Mouse (Mus musculus) gastrocnemius, postnatal 36 days (tissue): Measurements from ENCODE around the gene Rhof. TPM values are rescaled to one million over a fixed set of nuclear protein-coding genes. Genes with fewer than 3 reads are reported as not detected.

Experiments used
- DNase-seq, 2 experiments: peaks; one replicate each; pipeline ENCODE4 v3.0.0; 2022
- intact Hi-C: fragments of 180-260 bp; cut with DNase I; formaldehyde crosslinking; loops from one replicate; pipeline ENCODE4 v1.15.1; 2025
- total RNA-seq, 2 experiments: library from RNA; stranded (reverse); gene quantifications; 2 replicates each; pipeline ENCODE4 v1.2.3; 2021

The Rhof gene
- total RNA-seq, 2 experiments from 2014 or later = 0.15 to 0.38 TPM

DNA sequence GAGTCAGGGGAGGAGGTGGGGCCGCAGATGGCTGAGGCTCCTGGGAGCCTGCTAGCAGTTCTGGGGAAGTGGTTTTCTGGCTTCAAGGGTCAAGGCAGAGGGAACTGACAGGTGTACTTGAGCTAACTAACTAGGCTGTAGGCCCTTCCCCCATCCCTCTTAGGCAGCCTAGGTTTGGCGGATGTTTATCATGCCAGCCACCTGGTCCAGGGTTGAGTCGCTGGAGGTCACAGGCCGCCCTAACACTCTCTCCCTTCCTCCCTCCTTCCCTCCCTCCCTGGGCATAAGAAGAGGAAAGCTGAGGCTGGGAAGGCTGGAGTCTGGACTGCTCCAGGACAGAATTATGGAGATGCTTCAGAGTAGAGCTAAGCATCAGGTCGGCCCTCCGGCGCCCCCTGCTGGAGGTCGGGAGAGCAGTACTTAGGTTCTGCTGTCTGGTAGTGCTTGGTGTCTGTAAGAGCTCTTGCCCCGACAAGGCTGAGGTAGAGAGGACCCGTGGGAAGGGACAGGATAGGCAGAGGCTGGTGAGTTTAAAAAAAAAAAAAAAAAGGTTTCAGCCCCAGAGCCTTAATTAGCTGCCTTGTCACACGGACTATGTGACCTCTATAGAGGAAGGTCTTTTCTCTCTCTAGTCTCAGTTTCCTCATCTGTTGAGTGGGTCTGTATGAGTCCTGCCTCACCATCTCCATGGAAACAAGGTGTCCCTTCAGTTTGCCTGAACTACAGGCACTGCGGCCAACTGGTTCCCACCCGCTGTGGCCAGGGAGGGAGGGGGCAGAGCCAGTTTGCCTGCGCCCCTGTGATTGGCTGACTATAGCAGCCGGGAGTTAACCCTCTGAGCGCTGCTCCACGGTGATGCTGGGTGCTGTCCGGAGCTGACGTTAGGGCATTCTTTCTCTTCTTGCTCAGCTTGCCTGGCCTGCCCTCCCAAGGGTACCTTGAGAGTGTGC lies 17.2 kb upstream of the Rhof start:
- intact Hi-C loops = loop anchor here (2.0 to 5.0 kb wide), 2 partner anchors 17 to 32 kb away; partner anchors contain the start of gene Rhof
- DNase-seq = peak; percentile 90

DNA sequence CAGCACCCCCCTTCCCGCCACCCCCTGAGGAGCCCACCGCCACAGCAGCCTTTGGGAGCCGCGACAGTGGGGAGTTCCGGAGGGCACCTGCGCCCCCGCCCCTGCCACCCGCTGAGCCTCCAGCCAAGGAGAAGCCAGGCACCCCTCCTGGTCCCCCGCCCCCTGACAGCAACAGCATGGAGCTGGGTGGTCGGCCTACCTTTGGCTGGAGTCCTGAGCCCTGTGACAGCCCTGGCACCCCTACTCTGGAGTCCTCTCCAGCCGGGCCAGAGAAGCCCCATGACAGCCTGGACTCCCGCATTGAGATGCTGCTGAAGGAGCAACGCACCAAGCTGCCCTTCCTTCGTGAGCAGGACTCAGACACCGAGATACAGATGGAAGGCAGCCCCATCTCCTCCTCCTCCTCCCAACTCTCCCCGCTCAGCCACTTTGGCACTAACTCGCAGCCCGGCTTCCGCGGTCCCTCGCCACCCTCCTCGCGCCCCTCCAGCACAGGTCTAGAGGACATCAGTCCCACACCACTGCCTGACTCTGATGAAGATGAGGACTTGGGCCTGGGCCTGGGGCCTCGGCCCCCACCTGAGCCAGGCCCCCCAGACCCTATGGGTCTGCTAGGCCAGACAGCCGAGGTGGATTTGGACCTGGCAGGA lies 15.7 kb upstream of the Rhof start:
- intact Hi-C loops = loop anchor here (2.0 kb wide), 1 partner anchor 15 kb away; the partner anchor contains the start of gene Rhof
- DNase-seq = no peak

DNA sequence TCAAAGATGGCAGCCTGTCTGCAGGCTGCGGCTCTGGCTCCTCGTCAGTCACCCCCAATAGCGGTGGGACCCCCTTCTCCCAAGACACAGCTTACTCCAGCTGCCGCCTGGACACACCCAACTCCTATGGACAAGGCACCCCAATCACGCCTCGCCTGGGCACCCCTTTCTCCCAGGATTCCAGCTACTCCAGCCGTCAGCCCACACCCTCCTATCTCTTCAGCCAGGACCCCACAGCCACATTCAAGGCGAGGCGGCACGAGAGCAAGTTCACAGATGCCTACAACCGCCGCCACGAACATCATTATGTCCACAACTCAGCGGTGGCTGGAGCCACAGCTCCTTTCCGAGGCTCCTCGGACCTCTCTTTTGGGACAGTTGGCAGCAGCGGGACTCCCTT lies 15.1 kb upstream of the Rhof start:
- intact Hi-C loops = no loop called here
- DNase-seq = no peak

DNA sequence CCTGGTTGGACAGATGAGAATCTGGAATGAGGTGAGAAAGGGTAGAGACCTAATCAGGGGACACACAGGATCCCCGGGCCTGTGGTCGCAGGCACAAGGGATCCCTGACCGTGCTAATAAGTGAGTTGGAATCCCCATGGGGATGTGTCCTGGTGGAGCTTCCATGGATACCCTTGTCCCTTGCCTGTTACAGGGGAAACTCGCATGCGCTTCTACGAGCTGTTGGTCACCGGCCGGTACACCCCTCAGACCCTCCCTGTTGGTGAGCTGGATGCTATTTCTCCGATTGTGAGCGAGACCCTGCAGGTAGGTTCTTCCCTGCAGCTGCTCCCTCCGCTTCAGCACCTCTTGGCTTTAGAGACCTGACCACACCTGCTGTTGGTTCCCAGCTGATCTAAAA lies 13.9 kb upstream of the Rhof start:
- DNase-seq = no peak
- intact Hi-C loops = no loop called here

DNA sequence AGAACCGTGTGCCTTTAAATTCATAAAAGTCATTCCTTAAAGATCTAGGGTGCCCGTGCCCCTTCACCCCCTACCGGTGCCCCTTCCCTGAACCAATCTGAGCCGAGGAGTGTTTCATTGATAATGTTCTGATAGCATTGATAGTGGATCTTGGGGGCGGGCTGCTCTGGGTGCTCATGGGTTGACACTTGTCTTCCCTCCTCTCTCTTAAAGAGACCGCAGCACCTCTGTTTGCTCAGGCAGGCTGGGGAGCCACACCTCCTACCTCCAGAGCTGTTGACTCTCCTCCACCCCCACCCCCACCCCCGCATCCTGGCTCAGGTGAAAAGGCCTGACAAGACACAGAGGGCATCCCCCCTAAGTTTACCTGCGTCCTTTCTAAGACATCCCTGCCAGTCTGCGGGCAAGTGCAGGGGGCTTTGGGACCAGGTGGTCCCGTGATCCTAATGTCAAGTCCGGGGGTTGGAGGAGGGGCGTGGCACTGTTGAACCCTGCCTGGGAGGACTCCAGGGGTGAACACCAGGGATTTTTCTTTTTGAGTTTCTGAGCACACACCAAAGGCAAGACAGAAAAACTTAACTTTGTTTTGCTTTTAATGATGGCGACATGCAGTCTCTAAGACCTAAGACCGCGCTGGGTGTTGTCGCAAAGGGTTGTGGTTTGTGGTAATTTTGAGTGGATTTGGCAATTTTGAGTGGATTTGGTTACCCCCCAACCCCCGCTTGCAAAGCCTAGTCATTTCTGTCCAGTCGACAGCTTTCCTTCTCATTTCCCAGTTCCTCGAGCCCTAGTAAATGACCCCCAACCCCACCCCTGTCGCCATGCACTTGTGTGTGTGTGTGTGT lies 12.5 kb upstream of the Rhof start:
- intact Hi-C loops = no loop called here
- no peak for DNase-seq

DNA sequence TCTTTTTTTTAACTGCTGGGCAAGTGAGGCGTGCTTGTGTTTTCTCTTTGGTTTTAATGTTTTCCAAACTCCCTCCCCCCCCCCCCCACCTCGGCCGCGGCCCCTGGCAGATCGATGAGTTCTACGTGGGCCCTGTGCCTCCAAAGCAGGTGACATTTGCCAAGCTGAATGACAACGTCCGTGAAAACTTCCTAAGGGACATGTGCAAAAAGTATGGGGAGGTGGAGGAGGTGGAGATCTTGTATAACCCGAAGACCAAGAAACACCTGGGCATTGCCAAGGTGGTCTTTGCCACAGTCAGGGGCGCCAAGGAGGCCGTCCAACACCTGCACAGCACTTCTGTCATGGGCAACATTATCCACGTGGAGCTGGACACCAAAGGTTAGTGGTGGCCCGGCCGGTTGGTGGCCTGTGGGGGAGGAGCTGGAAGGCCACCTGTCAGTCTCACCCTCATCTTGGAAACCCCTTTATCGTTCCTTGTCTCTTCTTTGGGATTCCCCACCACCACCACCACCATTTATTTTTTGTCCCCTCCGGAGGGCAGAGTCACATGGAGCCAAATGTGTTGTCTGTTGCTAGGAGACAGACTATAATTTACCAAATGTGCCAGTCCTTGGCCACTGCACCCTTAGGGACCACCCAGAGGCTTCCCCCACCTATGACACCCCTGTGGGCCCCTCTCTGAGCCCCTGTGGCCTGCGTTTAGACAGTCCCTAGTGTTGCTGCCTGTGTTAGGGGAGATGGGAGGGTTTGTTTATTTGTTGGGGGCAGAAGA lies 11.7 kb upstream of the Rhof start:
- DNase-seq = no peak

DNA sequence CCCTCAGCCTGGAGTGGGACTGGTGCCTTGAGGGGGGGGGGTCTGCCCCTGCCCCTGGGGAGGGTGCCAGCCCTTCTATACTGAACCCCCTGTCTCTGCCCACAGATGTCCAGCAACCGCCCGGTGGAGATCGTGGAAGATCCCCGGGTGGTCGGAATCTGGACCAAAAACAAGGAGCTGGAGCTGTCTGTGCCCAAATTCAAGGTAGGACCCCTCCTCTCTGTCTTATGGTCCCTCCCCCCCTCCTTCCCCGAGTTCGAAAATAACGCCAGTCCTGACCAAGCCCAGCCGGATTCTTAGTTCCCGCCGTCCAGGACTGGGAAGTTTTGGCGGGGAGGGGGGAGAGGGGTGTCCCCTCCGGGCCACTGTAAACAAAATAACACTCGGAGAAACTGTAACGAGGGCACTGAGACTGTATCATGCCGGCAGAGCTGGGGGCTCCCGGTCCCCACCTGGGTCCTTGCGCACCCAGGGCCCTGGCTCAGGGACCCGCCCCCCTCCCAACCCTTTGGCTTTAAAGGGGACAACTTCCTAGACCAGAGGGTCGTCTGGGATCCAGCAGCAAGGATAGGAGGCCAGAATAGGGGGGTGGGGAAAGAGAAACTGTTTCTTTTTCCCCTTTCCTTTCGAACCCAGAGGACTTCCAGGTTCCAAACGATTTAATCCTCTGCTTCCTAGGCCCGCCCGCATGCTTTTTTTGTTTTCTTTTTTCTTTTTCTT lies 10.9 kb upstream of the Rhof start:
- intact Hi-C loops = no loop called here
- no peak for DNase-seq

More for the DNA sequence above, 11.7 kb upstream of the Rhof start:
- intact Hi-C loops = no loop called here

DNA sequence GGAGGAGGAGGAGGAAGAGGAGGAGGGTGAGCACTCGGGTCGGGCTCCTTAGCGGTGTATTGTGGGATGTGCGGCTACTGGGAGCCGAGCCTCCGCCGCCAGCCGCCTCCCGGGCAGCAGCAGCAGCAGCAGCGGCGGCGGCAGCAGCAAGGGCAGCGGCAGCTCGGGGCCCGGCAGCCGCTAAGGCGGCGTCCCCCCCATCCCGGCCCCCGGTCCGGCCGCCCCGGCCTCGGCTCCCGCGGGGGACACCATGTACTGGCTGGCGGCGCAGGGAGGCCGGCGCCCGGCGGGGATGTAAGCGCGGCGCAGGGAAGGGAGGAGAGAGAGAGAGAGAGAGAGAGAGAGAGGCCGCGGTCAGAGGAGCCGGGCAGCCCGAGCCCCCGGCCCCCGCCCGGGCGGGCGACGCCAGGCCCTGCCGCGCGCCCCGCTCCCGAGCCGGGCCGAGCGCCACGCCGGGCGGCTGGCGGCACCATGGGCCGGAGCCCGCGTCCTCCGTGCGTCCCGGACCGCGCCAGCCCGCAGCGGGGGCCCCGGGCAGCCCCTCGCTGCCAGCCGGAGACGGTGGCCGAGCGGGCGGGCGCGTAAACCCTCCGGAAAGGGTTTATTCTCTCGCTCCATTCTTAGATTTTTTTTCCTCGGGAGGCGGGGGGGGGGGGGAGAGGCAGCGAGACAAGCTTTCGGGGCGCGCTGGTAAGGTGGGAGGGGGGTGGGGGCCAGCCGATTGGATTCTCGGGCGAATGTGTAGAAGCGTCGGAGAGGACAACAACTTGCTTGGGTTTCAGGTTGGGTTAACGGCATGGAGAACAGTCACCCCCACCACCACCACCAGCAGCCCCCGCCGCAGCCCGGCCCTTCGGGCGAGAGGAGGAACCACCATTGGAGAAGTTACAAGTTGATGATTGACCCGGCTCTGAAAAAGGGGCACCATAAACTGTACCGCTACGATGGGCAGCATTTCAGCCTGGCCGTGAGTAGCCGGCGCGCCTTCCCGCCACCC lies 10.0 kb upstream of the Rhof start, which contains the start of gene Setd1b:
Gene Setd1b (plus strand): TSS at position 33 of the 997 bp plus-strand sequence.
- intact Hi-C loops = no loop called here
- DNase-seq = peak in 1 of 2 experiments; percentile 63

DNA sequence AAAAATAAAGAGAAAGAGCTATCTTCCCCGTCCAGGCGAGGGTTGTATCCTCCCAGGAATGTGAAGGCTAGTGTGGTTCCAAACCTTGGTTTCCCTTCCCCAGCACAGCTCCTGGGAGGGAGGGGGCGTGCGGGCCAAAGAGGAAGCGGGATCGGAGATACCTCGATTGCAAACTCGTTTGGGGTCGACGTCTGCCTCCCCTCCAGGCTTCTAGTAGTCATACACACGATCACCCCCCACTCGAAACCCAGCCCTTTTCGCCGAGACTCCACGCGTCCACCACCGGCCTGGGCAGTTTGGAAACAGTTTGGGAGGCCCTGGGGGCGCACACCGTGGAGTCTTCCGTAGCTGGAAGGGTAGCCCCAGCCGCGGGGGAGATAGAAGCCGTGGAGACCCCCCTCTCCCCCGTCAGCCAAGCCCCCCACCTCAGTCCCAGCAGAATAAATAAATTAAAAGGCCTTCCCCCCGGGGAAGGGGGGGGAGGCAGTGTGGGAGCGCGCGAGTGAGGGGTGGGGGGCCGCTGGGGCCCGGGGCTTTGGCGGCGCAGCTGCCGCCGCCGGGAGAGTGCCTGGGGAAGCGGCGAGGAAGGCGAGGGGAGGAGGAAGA lies 9.2 kb upstream of the Rhof start:
- DNase-seq = peak in 1 of 2 experiments; percentile 63
- intact Hi-C loops = no loop called here

DNA sequence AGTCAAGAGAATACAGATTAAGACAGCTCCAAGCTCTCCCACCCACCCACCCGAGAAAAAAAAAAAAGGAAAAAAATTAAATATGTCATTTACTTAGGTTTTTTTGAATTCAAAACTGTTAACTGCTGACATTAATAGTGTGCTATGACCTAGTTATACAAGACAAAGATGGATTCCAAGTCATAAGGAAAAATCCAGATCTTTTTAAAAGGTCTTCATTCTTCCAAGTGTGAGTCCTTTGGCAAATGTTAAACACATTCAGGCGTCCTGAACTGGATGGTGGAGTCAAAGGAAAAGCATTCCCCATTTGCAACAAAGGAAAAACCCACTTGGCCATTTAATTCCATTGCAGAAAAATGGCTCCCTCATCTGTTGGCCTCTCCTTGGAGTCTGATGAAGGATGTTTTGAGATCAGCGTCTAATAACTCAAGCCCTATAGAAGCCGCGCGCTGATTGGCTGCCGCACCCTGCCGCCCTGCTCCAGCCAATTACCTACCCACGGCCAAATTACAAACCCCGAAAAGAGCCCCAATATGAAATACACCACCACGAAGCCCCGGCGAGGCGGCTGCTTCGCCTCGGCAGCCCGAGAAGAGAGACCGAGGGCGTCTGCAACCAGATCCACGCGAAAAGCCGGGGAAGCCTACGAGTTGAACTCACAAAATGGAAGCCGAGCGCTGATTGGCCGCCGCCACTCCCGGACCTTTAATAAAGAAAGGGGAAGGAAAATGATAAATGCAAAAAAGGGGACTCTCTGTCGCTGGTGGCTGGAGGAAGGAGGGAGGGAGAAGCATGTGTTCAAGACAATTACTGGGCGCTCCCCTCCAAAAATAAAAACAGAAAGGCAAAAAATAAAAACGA lies 8.4 kb upstream of the Rhof start:
- intact Hi-C loops = no loop called here
- peak; percentile 88 to 95 for DNase-seq

DNA sequence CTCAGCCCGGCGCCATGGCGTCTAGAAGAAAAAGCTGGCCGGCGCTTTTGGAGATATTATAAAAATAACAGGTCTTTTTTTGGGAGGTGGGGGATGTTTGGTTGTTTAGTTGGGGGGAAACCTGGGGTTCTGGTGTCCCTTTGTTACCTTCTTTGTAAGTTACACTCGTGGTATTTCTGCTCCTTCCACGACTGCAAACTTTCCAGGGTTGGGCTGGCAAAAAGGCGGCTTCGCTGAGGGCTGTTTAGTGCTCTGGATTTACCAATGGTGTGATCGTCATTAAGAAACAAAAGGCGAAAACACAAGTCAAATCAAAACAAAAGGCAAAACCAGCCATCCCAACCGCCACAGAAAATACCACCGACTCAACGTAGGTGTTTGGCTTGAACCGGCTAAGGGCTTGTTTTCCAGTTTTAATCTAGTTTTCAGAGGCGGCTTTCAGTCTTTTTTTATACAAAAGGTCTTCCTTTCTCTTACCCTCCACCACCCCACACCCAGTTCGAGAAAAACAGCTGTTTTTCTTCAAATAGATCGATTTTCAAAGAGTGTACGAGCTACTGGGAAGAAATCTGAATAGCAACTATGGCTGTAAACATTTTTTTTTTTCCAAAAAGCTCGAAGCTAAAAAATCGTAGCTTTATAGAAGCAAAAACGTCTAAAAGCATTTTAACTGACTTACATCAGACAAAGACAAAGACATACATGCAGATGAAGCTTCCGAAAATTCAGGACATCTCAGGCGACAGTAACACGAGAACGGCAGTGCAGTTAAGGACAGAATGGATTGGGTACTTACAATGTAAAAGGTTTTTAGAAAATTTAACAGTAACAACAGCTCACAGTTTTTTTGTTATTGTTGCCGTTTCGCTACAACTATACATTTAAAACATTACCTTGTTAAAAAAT lies 7.5 kb upstream of the Rhof start:
- DNase-seq = no peak
- intact Hi-C loops = loop anchor here (5.0 kb wide), 1 partner anchor 123 kb away; the partner anchor contains the start of gene Orai1

DNA sequence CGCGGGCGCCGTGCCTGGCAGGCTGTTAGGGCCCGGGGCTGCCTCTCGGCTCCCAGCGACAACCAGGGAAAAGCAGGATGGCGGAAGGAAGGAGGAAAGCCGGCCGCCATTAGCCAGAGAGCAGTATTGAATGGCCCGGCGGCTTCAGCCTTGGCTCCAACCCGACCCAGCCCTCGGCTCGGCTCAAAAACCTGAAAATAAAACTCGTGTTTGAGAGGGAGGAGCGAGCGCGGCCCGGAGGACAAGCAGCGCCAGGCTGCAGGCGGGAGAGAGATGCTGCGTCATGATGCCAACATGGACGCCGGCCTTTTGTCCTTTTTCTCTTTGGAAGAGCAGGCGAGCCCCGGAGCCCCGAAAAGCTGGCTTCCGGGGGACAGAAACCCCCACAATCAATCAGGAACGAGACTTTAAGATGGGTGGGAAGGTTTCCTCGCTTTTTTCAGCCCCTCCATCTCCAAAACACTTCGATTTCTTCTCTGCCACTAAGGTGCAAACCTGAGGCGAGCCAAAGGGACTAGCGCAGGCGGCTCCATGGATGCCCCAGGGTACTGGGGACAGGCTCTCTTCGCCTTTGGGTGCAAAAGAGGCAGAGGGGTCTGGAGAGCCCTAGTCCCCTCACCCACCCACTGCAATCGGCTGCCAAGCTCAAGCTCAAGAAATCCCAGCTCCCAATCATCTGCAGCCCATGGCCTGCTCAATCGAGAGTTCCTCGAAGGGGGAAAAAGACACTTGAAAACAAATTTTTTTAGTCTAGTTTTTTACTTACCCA lies 6.6 kb upstream of the Rhof start:
- DNase-seq = peak; percentile 81 to 88
- intact Hi-C loops = loop anchor here (5.0 kb wide), 1 partner anchor 122 kb away; the partner anchor contains the start of gene Orai1

DNA sequence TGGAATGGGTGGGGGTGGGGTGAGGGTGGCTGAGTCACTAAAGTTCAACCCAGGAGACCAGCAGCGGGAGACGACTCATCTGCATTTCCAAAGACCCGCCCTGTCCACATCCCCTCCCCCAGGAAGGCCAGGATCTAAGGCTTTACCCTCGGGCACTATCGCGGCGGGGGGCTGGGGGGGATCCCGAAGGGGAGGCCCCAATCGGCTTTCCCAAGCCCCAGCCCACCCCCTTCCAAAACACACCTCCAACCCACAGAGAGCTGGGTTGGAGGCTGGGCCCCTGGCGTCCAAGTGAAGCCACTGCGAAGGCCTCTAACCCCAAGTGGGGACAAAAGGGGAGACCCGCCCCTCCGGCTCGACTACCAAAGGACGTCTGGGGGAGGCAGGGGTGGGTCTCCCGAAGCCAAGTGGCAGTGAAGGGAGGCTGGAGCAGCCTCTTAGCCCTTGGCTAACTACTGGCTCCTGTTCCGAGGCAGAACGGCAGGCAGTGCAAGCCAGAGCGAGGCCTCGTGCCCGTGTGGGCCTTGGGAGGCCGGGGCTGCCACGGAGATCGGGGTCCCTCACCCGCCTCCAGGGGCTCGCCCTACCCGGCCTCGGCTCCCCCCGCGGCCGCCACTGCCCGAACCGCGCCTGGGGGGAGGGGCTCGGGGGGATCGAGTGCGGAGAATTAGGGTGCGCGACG lies 5.9 kb upstream of the Rhof start:
- intact Hi-C loops = loop anchor here (5.0 kb wide), 1 partner anchor 121 kb away; the partner anchor contains the start of gene Orai1

DNA sequence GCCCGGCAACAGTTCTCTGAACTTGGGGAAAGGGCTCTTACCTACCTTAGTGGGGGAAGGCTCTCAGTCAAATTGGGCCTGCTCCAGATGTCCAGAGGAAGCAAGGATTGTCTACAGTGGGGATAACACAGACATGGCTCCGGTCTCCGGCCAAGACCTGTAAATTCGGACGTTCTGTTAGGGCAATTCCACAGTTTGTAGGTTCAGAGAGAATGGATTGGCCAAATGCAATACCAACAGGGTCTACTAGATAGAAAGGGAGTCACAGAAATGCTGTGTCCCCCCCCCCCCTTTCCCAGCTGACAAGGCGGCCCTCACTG lies 5.4 kb upstream of the Rhof start:
- no peak for DNase-seq
- intact Hi-C loops = loop anchor here (5.0 kb wide), 1 partner anchor 121 kb away; the partner anchor contains the start of gene Orai1

More for the DNA sequence above, 5.9 kb upstream of the Rhof start:
- peak; percentile 70 to 78 for DNase-seq
